Mouse (Mus musculus) activated CD4-positive, CD25-positive, alpha-beta regulatory T cell, adult 4 months (primary cell): ENCODE results near the gene Cyp2c68. TPM values are rescaled to one million over a fixed set of nuclear protein-coding genes. Genes with fewer than 3 reads are reported as not detected.
"Not testable (repeated sequence)": the region's sequence is repeated elsewhere in the genome, so short reads cannot be mapped to it uniquely, and the experiment has no call there.

ENCODE experiments used
- ATAC-seq: one replicate; pipeline ENCODE4 v1.8.0; 2017
- polyA plus RNA-seq, 2 experiments: library from polyadenylated mRNA; unstranded; fragments of 100-300 nt; shearing (Covaris generic); gene quantifications; one replicate each; pipeline ENCODE4 v1.2.1; 2017

Cyp2c68 gene
- not detected for polyA plus RNA-seq

GRCm38 (mm10) chr19:39740920-39741319, at the start of gene Cyp2c68:
Cyp2c68 (minus strand) TSS chr19:39741054.
- no peak for ATAC-seq

GRCm38 (mm10) chr19:39785458-39785857, 44.6 kb upstream of the Cyp2c68 start:
- not testable (repeated sequence) for ATAC-seq

GRCm38 (mm10) chr19:39745357-39745756, 4.5 kb upstream of the Cyp2c68 start:
- ATAC-seq: no peak

- ATAC-seq: not testable (repeated sequence)
These were observed 3.5 kb upstream of the Cyp2c68 start for GRCm38 (mm10) chr19:39744361-39744760.

GRCm38 (mm10) chr19:39711116-39711515, 29.7 kb downstream of the Cyp2c68 start:
- not testable (repeated sequence) for ATAC-seq

GRCm38 (mm10) chr19:39665650-39666049, 75.2 kb downstream of the Cyp2c68 start:
- not testable (repeated sequence) for ATAC-seq

GRCm38 (mm10) chr19:39652381-39652780, 88.5 kb downstream of the Cyp2c68 start:
- ATAC-seq: no peak

GRCm38 (mm10) chr19:39648938-39649337, 91.9 kb downstream of the Cyp2c68 start, which contains the start of gene Cyp2c67:
Cyp2c67 (minus strand) TSS chr19:39649051.
- no peak for ATAC-seq

- no peak for ATAC-seq
These were observed 93.3 kb downstream of the Cyp2c68 start for GRCm38 (mm10) chr19:39647519-39647918.

- not testable (repeated sequence) for ATAC-seq
These were observed 96.3 kb downstream of the Cyp2c68 start for GRCm38 (mm10) chr19:39644551-39644950.

Other genes with a start within 250 kb of the Cyp2c68 start
- not detected for gene Cyp2c39, start 230.2 kb downstream of the Cyp2c68 start, polyA plus RNA-seq
- not detected for gene Cyp2c67, start 92.0 kb downstream of the Cyp2c68 start, polyA plus RNA-seq
- not detected for gene Cyp2c40, start 71.8 kb upstream of the Cyp2c68 start, polyA plus RNA-seq
- not detected for gene Cyp2c69, start 145.7 kb upstream of the Cyp2c68 start, polyA plus RNA-seq